Mouse (Mus musculus) heart, adult 9 months (tissue): ENCODE results near the gene Exoc4.
A peak's percentile ranks its signal among the peaks of the same experiment; 100 is the strongest.

Experiments
- DNase-seq, 2 experiments: peaks; one replicate each; pipeline ENCODE4 v3.0.0; 2022; ENCODE audit warnings: low spot score in 2 of 2

Gene Exoc4

DNA sequence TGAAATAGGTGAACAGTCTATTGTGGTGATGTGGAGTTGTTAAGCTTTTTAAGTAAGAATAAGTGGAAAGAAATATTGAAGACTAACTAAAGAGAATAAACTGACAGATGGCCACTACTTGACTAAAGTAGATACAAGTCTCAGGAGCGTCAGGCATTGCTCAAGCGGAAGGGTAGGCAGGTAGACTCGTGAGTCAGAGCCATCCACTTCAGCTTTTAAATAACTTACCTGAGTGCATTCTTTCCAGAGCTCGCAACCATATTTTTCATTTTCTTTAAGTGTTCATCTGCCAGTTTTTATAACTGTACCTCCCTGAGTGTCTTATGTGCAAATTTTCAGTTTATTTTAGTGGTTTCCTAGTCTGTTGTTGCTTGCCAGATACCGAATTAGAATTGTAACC is 219.6 kb downstream of the Exoc4 start:
- no peak for DNase-seq

DNA sequence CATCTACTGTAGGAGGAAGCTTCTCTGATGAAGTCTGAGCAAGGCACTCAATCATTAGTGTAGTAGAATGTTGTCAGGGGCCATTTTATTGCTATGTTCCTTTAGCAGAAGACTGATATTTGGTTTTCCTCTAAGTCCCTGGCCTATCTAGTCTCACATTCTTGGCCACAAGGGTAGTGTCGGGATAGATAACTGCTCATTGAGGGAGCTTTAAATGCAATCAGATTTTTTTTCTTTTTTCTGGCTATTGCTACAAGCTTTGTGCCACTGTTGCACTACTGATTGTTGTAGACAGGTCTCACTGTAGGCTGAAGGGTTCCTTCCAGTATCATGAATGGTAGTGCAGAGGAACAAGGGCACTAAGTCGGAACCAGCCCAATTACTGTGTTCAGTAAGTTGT is 227.2 kb downstream of the Exoc4 start:
- no peak for DNase-seq

DNA sequence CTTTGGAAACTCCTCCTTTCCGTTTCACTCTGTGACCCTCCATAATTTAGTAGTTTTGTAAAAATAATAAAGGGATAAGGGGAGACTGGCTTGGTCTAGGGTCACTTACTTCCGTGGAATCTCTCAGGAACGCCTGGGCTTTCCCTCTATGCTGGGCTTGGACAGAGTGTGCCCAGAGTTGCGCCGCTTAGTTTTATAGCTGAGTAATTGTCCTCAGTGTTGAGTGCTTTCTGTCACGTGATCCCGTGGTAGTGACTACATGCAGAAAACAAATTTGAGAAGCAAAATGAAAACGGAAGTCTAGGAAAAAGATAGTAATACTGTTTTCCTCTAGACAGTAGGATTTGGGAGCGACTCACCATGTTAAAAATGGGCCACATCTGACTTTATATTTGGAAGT is 235.7 kb downstream of the Exoc4 start:
- DNase-seq, result no peak

DNA sequence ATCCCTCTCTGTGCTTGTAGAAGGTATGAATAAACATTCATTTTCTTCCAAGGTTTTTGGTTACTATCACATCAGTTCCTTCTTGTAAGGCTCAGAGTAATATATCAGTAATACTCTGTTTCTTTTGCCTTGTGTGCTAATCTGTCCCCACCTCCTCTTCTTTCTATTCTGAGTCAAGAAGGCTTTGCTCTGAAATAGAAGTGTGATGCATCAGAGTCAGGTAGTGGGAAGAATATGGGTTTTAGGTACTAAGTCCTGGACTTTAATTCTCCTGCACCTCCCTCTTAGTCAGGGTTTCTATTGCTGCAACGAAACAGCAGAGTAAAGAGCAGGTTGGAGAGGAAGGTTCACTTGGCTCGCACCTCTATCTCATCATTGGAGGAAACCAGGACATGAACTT is 240.9 kb downstream of the Exoc4 start:
- DNase-seq, result no peak

DNA sequence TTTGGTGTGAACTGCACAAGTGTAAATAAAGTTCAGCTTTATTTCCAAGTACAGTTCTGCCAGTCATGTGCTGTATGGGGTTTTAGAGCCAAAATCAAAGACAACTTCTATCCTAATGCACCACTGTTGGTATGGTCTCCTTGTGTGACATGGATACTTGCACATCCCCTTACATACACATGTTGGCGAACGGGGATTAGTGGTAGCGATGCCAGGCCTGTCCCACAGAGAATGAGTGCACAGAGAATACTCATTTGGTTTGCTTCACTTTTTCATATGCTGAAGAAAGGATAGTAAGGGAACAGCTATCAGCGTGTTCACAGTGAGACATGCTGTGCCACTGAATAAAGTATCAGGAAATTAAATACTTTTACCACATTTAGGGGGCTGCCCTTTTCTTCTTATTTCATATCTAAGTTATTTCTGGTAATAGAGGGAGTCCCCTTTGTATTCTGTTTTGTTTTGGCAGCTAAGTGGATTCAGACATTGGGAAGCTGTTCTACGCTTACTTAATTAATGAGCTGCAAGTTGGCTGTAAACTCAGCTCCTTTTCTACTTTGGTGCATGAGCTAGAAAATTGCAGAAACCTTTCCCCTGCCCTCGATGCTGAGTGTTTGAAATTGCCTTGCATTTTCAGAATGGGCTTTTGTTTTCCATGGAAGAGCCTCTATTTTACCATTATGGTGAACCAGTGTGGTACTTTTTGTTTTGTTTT is 247.4 kb downstream of the Exoc4 start:
- DNase-seq, result no peak

DNA sequence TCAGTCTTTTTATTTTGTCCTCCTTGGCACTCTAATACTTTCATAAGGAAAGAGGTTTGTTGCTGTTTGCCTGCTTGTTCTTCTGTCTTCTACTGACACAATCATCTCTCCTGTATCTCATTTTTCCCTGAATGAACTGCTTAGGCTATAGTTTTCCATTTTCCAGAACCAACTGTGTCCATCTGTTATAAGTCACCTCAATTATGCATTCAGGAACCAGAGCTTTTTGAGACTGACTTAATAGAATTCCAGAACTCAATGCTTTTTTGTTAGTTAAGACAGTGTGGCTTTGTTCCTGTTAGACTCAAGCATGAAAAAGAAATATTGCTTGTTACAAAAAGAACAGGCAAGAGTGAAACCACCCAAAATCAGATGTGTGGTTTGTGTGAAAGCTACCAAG is 248.5 kb downstream of the Exoc4 start:
- DNase-seq, result no peak

DNA sequence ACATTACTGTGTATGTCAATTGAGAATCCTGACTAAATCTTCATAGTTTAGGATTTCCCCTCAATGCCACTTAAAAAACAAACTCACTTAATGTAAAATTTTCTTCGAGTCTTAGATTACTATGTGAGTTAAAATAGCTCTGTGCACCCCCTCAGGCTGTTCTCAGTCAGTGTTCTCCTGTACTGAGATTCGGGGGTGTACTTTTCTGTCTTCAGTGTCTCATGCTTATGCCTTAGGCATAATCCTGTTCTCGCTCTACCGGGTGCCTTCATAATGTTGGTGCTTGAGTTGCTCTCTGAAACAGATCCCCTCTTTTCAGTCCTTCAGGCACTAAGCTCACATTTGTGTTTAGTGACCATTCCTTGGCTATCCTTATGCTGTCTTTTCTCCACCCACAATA is 253.5 kb downstream of the Exoc4 start:
- DNase-seq, result no peak

DNA sequence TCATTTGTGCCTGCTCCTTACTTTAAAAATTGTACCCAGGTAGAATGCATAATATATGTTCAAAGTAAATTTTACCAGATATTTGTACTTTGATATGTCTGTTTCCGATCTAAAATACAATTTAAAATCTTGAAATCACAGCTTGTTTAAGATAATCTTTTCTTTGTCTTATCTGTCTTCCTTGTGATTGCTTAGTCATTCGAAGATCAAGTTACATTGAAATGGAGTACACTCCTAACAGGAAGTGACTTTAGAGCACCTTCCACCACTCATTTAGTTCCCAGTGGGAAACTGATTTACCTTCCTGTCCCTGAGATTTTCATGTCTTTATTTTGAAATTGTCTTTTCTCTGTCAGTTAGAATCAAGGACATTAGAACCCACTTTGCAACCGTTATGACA is 254.5 kb downstream of the Exoc4 start:
- no peak for DNase-seq

DNA sequence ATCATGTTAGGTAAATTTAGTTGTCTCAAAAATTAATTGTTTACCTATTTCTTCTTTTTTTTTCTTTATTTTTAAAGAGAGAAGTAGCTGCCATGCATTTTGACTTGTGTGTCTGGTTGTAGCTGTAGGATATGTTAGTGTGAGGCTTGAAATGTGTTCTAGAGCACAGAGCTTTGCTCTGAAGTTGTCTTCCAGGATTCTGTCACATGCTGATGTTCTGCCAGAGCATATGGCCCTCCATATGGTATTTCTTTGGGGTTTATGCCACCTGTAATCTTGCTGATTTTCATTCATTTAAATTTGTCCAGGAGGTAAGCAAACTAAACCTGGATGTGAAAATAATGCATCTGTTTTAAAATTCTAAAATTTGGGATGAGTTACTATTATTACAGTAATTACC is 258.2 kb downstream of the Exoc4 start:
- no peak for DNase-seq

DNA sequence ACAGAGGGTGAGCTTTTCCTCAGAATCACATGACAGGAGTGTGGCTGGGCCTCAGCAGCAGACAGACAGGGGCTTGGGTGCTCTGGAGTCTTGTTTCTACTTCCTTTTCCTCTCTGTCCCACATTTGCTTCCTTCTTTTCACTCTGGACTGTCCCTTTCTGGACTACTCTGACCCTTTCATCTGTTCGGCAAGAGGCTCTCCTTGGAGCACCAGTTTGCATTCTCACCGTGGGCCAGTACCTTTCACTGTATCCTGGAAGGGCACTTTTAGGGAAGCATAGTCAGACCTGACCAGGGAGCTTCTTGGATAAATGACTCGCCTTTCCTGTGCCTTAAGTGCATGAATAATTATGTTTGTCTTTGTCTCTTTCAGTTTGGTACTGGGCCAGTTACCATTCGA is 266.5 kb downstream of the Exoc4 start:
- DNase-seq, result peak in 1 of 2 experiments; percentile 3

DNA sequence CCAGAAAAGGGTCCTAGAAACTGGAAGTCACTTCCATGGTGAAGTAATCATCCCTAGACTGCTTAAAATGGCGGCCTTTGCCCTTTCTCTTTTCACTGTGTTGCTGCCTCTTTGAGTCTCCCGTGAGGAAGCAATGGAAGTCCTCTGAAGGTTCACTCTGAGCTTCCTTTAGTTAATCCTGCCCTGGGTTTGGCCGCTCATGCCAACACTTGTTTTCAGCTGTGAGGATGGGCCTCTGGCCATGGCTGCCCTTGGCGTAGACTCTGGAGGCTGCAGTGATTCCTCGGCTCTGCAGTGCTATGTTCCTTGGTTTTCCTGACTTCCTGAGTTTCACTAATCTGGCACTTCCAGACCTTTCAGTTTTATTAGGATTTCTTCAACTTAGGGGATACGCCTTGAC is 267.9 kb downstream of the Exoc4 start:
- peak; percentile 4 to 12 for DNase-seq

DNA sequence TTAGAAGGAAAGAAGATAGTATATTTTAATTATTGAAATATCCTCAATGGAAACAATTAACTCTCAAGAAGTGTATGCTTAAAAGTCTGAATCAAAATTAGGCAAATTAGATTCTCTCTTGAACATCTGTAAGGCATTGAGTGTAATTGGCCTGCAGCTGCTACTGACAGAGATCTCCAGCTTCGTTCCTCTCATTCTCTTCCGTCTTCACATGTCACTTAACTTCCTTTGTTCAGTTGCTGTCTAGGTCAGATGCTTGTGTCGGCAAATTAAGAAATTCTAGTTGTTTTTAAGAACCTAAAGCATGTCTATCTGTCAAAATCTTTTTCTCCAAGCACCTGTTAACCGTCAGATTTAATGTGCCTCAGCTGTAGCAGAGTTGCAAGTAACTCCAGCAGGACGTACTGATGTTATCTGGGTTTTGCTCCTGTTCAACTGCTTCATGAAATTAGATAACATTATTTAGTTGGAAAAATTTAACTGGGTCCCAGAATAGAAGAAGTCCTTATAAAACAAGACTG is 269.1 kb downstream of the Exoc4 start:
- no peak for DNase-seq

DNA sequence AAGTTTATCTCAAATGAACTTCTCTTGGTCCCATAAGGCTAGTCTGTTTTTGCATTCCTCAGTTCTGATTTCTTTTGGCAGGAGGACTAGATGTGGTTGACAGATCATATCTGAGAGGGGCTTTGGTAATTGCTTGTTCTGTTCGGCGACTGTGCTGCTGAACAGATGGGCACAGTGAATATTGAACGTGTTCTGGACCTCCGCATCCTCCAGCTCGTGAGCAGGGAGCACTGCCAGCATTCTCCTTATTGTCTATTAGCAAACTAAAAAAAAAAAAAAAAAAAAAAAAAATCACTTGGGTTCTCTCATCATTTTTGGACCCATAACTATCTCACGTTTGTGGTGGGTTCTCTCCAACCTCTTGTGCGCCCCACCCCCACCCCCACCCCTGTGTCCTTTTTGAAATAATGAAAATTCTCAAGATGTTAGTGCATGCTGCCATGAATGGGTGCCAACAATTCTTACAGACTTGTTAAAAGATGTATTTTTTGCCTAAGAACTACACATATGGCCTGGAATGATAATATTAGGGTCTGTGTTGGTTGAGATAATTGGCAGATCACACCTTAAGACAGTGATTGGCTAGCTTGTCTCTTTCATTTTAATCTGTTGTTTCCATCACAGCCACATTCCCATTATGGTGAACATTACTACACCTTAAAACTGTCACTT is 276.9 kb downstream of the Exoc4 start:
- no peak for DNase-seq

DNA sequence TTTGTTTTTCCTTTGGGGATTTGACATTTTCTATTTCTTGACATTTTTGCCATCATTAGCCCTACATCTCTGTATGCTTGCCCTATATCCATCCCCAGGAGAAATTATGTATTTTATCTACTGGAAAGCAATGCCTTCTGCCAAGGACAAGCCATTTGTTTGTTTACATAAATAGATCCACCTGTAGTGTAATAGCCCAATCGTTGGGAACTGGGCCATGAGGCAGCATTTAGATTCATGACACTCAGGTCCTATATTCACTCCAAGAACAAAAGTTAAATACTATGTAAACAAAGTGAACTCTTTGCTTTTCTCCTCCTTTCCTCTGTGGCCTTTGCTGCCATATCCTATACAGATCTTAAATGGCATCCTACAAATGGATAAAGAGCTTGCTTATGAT is 291.5 kb downstream of the Exoc4 start:
- DNase-seq, result no peak

DNA sequence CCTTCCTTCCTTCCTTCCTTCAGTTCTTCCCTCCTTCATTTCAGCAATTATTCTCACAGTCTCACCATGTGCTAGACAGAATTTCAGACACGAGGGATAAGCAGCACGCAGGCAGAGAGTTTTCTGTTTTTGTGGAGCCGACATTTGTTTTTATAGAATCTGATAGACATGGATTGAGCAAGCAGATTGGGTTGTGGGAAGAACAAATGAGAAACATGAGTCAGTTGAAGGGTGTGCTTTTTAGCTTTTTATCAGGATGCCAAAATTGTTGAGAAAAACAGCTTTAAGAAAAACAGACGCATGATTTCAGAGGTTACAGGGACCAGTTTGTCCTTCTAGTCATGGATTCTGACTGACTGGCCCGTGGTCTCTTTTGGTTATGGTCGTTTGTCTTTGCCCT is 293.8 kb downstream of the Exoc4 start:
- DNase-seq, result no peak

DNA sequence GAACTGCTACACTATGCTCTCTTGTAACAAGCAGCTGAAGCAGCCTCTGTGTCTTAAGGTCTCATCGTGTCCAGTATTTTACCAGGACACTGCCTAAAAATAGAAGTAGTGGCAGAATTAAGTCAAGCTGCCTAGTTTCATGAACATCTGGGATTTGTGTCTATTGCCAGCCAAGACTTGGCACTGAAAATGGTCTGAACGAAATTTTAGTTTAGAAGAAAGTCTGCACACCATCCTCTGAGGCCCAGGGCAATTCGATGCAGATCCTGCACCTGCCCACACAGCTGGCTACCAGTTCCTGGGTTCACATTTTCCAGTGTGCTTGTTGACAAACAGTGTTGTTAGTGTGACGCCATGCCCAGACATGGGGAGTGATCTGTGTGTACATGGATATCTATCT is 303.0 kb downstream of the Exoc4 start:
- DNase-seq, result no peak

DNA sequence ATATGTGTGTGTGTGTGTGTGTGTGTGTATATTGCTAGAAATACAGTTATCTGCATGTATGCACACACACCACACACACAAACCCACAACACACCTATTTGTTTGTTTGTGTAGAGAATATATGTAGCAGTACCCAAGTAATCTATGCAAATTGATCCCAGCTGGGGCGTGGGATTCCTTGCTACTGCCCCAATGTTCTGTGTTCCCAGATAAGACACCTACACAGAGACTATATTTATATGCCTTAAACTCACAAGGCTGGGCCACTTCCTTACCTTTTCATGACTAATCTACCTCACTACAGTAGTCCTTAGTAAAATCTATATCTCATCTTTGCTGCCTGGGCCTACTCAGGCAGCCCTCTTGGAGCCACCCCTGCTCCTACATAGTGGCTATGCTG is 312.0 kb downstream of the Exoc4 start:
- no peak for DNase-seq

DNA sequence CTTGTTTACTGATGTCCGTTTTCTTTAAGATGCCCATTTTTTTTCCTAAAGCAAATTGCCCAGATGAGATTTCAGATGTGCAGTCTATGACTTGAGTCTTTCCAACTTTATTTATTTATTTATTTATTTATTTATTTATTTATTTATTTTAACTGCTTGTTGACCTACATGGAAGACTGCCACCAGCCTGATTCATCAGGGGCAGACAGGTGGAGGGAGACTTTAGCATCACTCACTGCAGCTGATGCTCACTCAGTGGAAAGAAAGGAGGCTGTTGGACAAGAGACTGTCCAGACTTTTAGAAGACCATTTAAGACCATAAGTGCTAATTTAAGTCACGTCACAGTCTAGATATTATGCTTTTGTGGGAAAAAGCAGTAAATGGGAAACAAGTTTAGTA is 313.0 kb downstream of the Exoc4 start:
- no peak for DNase-seq

DNA sequence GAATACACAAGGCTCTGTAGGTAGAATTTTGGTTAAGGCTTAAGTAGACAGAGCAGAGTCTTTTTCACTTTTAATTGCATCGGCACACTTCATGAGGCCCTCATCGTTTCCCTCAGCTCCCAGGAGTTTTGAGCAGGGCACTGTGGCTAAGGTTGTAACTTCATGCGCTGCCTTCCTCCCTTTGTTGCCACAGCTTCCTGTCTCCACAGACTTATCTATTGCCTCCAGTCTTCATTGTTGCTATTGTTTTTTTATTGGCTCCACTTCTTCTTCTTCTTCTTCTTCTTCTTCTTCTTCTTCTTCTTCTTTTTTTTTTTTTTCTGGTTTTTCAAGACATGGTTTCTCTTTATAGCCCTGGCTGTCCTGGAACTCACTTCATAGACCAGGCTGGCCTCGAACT is 327.1 kb downstream of the Exoc4 start:
- DNase-seq, result no peak

DNA sequence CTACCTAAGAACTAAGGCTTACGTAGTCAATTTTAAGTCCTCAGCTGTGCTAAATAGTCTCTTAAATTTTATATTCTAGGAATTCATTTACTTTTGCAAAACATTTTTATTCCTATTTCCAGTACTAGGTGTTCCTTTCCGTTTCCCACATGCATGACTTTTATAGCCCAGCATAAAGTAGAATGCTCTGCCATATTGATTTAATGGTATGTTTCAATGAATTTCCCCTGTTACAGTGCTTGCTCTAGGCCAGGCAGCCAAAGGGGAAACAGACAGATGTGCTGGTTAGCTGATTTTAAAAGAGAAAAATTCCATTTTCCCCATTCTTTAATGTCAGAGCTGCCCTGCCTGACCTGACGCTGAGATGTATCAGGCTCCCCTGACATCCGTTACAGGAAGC is 359.6 kb downstream of the Exoc4 start:
- DNase-seq, result no peak

DNA sequence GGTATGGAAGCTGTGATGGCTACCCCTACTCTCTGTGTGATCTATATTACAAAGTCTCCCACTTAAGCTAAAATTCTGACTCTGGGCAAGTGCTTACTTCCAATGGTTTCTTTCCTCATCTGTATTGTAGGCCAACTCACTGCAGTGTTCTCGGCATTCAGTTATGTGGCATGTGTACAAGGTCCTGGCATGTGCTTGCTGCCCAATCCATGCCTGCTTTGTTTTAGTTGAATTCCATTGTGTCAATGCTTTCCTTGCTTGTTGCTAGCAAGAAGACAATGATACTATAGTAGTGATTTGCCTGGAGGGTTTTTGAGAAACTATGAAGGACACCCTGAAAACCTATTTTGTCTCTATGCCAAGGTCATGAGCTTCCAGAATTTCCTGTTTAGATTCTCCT is 365.1 kb downstream of the Exoc4 start:
- no peak for DNase-seq

DNA sequence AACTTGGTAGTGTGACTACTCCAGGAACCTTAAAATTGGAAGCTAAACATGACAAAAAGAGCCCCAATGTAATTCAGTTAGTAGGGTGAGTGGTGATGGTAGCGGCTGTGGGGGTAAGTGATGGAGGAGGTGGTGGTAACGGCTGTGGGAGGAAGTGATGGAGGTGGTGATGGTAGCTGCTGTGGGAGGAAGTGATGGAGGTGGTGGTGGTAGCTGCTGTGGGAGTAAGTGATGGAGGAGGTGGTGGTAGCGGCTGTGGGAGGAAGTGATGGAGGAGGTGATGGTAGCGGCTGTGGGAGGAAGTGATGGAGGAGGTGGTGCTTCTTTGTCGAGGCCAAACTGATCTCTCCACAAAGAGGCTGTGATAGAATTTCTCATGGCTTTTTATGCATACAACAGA is 369.7 kb downstream of the Exoc4 start:
- no peak for DNase-seq

DNA sequence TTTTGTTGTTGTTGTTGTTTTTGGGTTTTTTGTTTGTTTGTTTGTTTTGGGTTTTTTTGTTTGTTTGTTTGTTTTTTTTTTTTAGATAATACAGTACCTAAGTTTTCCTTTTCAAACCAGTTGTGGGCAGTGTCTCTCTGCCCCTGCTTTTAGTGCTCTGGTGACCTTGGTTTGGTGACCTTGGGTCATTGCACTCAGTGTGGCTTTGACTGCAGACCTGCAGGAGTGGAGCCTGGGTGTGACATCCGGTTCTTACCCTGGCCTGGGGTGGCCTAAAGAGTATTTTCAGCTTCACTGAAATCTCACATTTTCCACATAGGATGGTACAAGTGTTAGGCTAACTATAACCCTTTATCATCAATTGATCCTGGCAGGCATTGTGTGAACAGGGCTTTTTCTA is 371.8 kb downstream of the Exoc4 start:
- DNase-seq, result no peak

DNA sequence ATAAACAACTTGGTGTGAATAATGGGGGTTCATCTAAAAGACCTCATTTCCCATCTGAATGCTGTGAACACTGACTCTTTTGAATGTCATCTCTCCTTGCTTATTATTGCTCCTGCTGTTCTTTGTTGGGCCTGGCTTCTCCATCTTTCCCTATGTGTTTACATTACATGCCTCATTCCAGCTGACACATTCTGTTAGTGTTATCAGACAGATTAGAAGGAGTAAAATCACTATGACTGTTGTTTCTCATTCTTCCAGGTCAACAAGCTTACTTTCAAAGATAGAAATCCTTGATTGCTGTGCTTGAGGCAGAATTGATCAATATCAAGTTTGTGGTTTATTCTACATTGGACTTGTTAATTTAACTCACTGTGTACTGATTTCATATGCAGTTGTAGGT is 377.0 kb downstream of the Exoc4 start:
- DNase-seq, result no peak
